7 mouse cellular contexts compared by ENCODE assay signal in genomic region chr1:177339207-177339787, GRCm38 (mm10).
DNase-seq lines count a peak whose midpoint lies in the region; ATAC-seq and TF ChIP-seq lines count a peak whose summit lies in the region.
"Not testable (repeated sequence)": the region's sequence is repeated elsewhere in the genome, so short reads cannot be mapped to it uniquely, and the experiment has no call there.

No protein-coding gene starts in this region.

- H3K36me3 ChIP-seq in embryonic facial prominence, embryonic 12.5 days; forebrain, postnatal 0 days (ENCODE audit: insufficient read depth); hindbrain, embryonic 11.5 days (ENCODE audit: control insufficient read depth, insufficient read depth, low read length); kidney, embryonic 15.5 days; liver, embryonic 12.5 days; midbrain, embryonic 10.5 days; neural tube, embryonic 15.5 days: not testable (repeated sequence)

- H3K27ac ChIP-seq in embryonic facial prominence, embryonic 12.5 days = 0 out of 2 replicates have a peak overlapping the region, but pooled peaks have one; percentile 12
- H3K27ac ChIP-seq in forebrain, postnatal 0 days (ENCODE audit: low read depth, low read length) = peak overlapping the region; percentile 66
- peak overlapping the region; percentile 78 for H3K27ac ChIP-seq in hindbrain, embryonic 11.5 days (ENCODE audit: low read depth, low read length)
- H3K27ac ChIP-seq in kidney, embryonic 15.5 days = peak overlapping the region; percentile 64; the same call in 1 of the 2 replicates
- H3K27ac ChIP-seq in liver, embryonic 12.5 days = not testable (repeated sequence)
- peak overlapping the region; percentile 91 for H3K27ac ChIP-seq in midbrain, embryonic 10.5 days (replicated peaks)
- H3K27ac ChIP-seq in neural tube, embryonic 15.5 days (replicated peaks) = peak overlapping the region; percentile 81

- not testable (repeated sequence) for TF ChIP-seq CTCF in forebrain, postnatal 0 days (IDR thresholded peaks at IDR 0.05; ENCODE audit: low read depth)

- H3K4me2 ChIP-seq in embryonic facial prominence, embryonic 12.5 days (replicated peaks) = peak overlapping the region; percentile 67
- peak overlapping the region; percentile 67 for H3K4me2 ChIP-seq in forebrain, postnatal 0 days (ENCODE audit: low read depth)
- H3K4me2 ChIP-seq in hindbrain, embryonic 11.5 days (replicated peaks; ENCODE audit: low read depth, low read length) = peak overlapping the region; percentile 64
- H3K4me2 ChIP-seq in kidney, embryonic 15.5 days = peak overlapping the region; percentile 77
- H3K4me2 ChIP-seq in liver, embryonic 12.5 days = peak overlapping the region; percentile 77
- H3K4me2 ChIP-seq in neural tube, embryonic 15.5 days = peak overlapping the region; percentile 77

- ATAC-seq in embryonic facial prominence, embryonic 12.5 days (ENCODE audit: insufficient number of reproducible peaks, insufficient read depth, low FRiP score, low TSS enrichment) = peak; percentile 19; the same call in 1 of the 2 replicates
- ATAC-seq in forebrain, postnatal 0 days; hindbrain, embryonic 11.5 days (ENCODE audit: low FRiP score); neural tube, embryonic 15.5 days (ENCODE audit: low FRiP score): not testable (repeated sequence)
- peak; percentile 55 for ATAC-seq in kidney, embryonic 15.5 days (replicated peaks; ENCODE audit: low FRiP score)
- ATAC-seq in liver, embryonic 12.5 days = peak; percentile 10; the same call in 1 of the 2 replicates

- H3K9me3 ChIP-seq in embryonic facial prominence, embryonic 12.5 days; forebrain, postnatal 0 days (ENCODE audit: low read length); hindbrain, embryonic 11.5 days (ENCODE audit: control insufficient read depth, low read length); kidney, embryonic 15.5 days (replicated peaks); liver, embryonic 12.5 days (replicated peaks); midbrain, embryonic 10.5 days (replicated peaks); neural tube, embryonic 15.5 days (replicated peaks): not testable (repeated sequence)

- not testable (repeated sequence) for DNase-seq in forebrain, postnatal 0 days; hindbrain, embryonic 11.5 days (ENCODE audit: low spot score); midbrain, embryonic 10.5 days (ENCODE audit: low spot score)

- 63% methylated on average over 12 of the region's 13 CpGs for WGBS in embryonic facial prominence, embryonic 12.5 days
- WGBS in forebrain, postnatal 0 days = 52% methylated on average over 11 of the region's 13 CpGs
- WGBS in hindbrain, embryonic 11.5 days = 61% methylated on average over 11 of the region's 13 CpGs
- 68% methylated on average over 12 of the region's 13 CpGs for WGBS in kidney, embryonic 15.5 days
- WGBS in liver, embryonic 12.5 days (ENCODE audit: insufficient replicate concordance) = 49% methylated on average over 12 of the region's 13 CpGs
- WGBS in midbrain, embryonic 10.5 days = 59% methylated on average over 12 of the region's 13 CpGs
- WGBS in neural tube, embryonic 15.5 days = 65% methylated on average over 12 of the region's 13 CpGs

- H3K9ac ChIP-seq in embryonic facial prominence, embryonic 12.5 days = peak overlapping the region; percentile 46
- peak overlapping the region; percentile 59 for H3K9ac ChIP-seq in forebrain, postnatal 0 days
- peak overlapping the region; percentile 50 for H3K9ac ChIP-seq in hindbrain, embryonic 11.5 days (ENCODE audit: low read depth, low read length)
- peak overlapping the region; percentile 43; the same call in 1 of the 2 replicates for H3K9ac ChIP-seq in kidney, embryonic 15.5 days
- not testable (repeated sequence) for H3K9ac ChIP-seq in liver, embryonic 12.5 days
- H3K9ac ChIP-seq in neural tube, embryonic 15.5 days (replicated peaks) = peak overlapping the region; percentile 51

- H3K4me3 ChIP-seq in embryonic facial prominence, embryonic 12.5 days = peak overlapping the region; percentile 38
- peak overlapping the region; percentile 38 for H3K4me3 ChIP-seq in forebrain, postnatal 0 days (ENCODE audit: low read depth, low read length)
- peak overlapping the region; percentile 28 for H3K4me3 ChIP-seq in hindbrain, embryonic 11.5 days (ENCODE audit: low read depth, low read length)
- peak overlapping the region; percentile 42 for H3K4me3 ChIP-seq in kidney, embryonic 15.5 days (replicated peaks)
- H3K4me3 ChIP-seq in liver, embryonic 12.5 days = peak overlapping the region; percentile 51
- H3K4me3 ChIP-seq in midbrain, embryonic 10.5 days = peak overlapping the region; percentile 49
- H3K4me3 ChIP-seq in neural tube, embryonic 15.5 days (replicated peaks) = peak overlapping the region; percentile 43

- H3K4me1 ChIP-seq in embryonic facial prominence, embryonic 12.5 days; forebrain, postnatal 0 days (ENCODE audit: insufficient read depth); hindbrain, embryonic 11.5 days (replicated peaks; ENCODE audit: control insufficient read depth, insufficient read depth, low read length); liver, embryonic 12.5 days: not testable (repeated sequence)
- peaks cover 14% of the 10 kb centered on the region; the same call in 1 of the 2 replicates for H3K4me1 ChIP-seq in kidney, embryonic 15.5 days
- H3K4me1 ChIP-seq in midbrain, embryonic 10.5 days = peaks cover 50% of the 10 kb centered on the region
- peaks cover 11% of the 10 kb centered on the region for H3K4me1 ChIP-seq in neural tube, embryonic 15.5 days

- not testable (repeated sequence) for H3K27me3 ChIP-seq in embryonic facial prominence, embryonic 12.5 days; forebrain, postnatal 0 days (ENCODE audit: insufficient read depth, low read length); hindbrain, embryonic 11.5 days (ENCODE audit: control insufficient read depth, insufficient read depth, low read length); kidney, embryonic 15.5 days; liver, embryonic 12.5 days (replicated peaks); midbrain, embryonic 10.5 days (ENCODE audit: low read depth, poor library complexity, severe bottlenecking); neural tube, embryonic 15.5 days (replicated peaks)
